ENCODE assay signal across 7 mouse cellular contexts in genomic region chrX:161385791-161386190, GRCm38 (mm10).
DNase-seq lines count a peak whose midpoint lies in the region; TF ChIP-seq lines count a peak whose summit lies in the region.

No protein-coding gene starts in this region.

- H3K27me3 ChIP-seq in testis, adult 2 months (ENCODE audit: control insufficient read depth, insufficient read depth, low read length): no peaks in the 10 kb centered on the region

- H3K27ac ChIP-seq in testis, adult 2 months (ENCODE audit: control insufficient read depth, insufficient read depth, low read depth, low read length): no peak overlapping the region

- H3K4me1 ChIP-seq in testis, adult 2 months (ENCODE audit: control insufficient read depth, insufficient read depth, low read length): no peaks in the 10 kb centered on the region

- no peaks in the 10 kb centered on the region for H3K36me3 ChIP-seq in testis, adult 2 months (ENCODE audit: control insufficient read depth, insufficient read depth, low read length)

- H3K4me3 ChIP-seq in testis, adult 2 months (ENCODE audit: control insufficient read depth, low read depth, low read length): no peak overlapping the region

- peak; percentile 58 for DNase-seq in kidney, adult 18-20 months
- DNase-seq in kidney, postnatal 14 days: no peak
- peak; percentile 0 to 18 for DNase-seq in CD8-positive naive resting alpha-beta T cell, adult 2 months (ENCODE audit: low read depth in 2 of 2, low spot score in 2 of 2)
- peak; percentile 33 for DNase-seq in MEL-GATA-1-ER (ENCODE audit: extremely low read depth, low read depth)
- peak; percentile 48 to 53 for DNase-seq in cerebellum, postnatal 25 days
- DNase-seq in layer of hippocampus, postnatal 10 days (ENCODE audit: low spot score in 2 of 2): peak; percentile 16 to 46

- TF ChIP-seq POLR2A in testis, adult 2 months (IDR thresholded peaks at IDR 0.05; ENCODE audit: control insufficient read depth, low read depth, low read length): no peak

- TF ChIP-seq CTCF in testis, adult 2 months (IDR thresholded peaks at IDR 0.05; ENCODE audit: control insufficient read depth, insufficient read depth, insufficient replicate concordance, low read depth, low read length): peak; percentile 74
